Mouse (Mus musculus): Measurements from ENCODE around the gene Mcam.
A peak's percentile ranks its signal among the peaks of the same experiment; 100 is the strongest.

GRCm38 (mm10) chr9:44107110-44107509 lies 27.2 kb upstream of the Mcam start, which contains the start of gene C1qtnf5:
- TF ChIP-seq CTCF (IDR thresholded peaks at IDR 0.05) = peak; percentile 28
- TF ChIP-seq EP300 (IDR thresholded peaks at IDR 0.05) = no peak

Data from lung, postnatal 0 days (tissue).